Mouse (Mus musculus): ENCODE data around the gene Nradd. TPM values are rescaled to one million over a fixed set of nuclear protein-coding genes. Genes with fewer than 3 reads are reported as not detected.

Gene Nradd
- polyA plus RNA-seq, 1 experiment from 2014 or later = 36.4 TPM

DNA sequence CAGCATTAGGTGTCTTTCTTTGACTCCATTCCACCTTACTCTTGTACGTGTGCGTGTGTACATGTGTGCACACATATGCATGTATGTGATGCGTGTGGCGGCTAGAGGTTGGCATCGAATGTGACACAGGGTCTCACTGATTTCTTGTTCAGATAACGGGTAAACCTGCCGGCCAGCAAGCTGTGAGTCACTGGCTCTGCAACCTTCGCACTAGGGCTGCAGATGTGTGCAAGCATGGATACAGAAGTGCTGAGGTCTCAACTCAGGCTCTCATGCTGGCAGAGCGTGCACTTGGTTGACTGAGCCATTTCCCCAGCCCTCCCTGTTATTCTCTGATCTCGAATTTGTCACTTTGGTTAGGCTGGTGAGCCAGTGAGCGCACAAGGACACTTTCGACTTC lies 35.3 kb upstream of the Nradd start:
- no peak for DNase-seq (ENCODE audit: extremely low spot score, low spot score)
- Histone ChIP-seq H3K27ac (no peak overlapping the region), H3K36me3 (replicated peaks) (peaks cover 17% of the 10 kb centered on the region), H3K9me3 (no peaks in the 10 kb centered on the region), H3K27me3 (ENCODE audit: poor library complexity, severe bottlenecking) (no peaks in the 10 kb centered on the region), H3K4me1 (peaks cover 30% of the 10 kb centered on the region), H3K4me3 (no peak overlapping the region)
- WGBS = 93% methylated on average over 12 of the region's 12 CpGs

DNA sequence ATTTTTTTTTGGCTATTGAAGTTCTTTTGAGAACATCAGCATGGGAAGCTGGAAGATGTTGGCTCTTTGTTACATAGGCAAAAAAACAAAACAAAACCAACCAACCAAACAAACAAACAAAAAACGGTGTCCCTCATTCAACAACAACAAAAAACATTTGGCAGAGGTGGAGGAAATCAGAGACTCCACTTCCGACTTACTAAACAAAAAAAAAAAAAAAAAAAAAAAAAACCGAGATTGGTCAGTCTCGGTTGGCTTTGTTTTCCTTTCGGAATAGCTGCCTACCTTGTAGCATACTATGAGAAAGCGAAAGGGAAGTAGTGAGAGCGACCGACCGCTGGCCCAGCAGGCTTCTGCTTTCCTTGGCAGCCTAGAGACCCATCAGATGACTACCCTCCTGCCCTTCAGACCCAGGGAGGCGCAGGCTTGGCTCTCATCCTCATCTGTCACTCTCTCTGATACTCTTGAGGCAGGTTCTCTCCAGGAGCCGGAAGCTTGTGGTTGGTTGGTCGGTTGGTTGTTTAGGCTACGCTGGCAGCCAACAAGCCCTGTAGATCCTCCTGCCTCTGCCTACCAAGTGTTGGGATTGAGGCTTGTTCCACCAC lies 33.3 kb upstream of the Nradd start:
- Histone ChIP-seq H3K27me3 (ENCODE audit: poor library complexity, severe bottlenecking) (peaks cover 13% of the 10 kb centered on the region), H3K4me3 (peak overlapping the region; percentile 70), H3K9me3 (no peaks in the 10 kb centered on the region), H3K4me1 (peaks cover 48% of the 10 kb centered on the region), H3K27ac (no peak overlapping the region; the same call in 1 of the 2 replicates), H3K36me3 (replicated peaks) (peaks cover 17% of the 10 kb centered on the region)
- 83% methylated on average over 13 of the region's 13 CpGs for WGBS
- DNase-seq (ENCODE audit: extremely low spot score, low spot score) = no peak

DNA sequence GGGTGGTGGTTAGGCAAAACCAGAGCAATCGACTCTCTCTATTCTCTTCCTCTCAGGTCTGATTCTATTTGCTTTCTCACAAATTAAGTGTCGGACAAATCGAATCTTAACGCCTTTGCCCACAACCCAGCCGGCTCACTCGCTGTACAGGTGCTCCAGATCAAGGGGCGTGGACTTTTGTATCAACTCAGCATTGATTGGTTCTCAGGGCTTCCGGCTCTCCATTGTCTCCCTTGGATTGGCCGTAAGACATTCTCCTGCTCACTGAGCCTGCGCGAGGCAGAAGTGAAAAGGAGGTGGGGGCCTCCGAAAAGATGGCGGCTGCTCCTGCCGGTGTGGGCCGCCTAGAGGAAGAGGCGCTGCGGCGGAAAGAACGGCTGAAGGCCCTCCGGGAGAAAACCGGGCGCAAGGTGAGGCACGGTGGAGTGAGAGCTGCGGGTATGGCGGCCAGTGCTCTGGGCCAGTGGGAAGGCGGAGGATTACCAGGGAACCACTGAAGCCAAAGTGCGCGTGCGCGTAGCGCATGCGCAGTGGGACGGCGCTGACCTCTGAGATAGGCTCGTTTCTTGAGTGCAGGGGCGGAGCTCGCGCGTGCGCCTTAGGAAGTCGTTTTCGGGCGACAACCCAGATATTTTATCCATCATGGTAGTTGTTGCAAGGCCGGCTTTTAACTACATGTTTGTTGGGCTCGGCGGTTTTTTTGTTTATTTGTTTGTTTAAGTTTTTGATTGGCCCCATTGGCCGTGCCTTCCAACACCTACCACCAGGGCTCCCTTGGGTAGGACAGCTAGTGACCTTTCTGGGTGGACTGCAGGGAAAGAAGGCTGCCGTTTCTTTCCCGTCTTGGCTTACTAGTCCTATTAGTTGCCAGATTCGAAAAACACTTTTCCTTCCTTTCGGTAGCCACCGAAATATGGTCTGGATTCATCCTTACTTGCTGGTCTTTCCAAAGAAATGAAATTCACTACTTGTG lies 32.3 kb upstream of the Nradd start, which contains the start of gene Ccdc12:
Gene Ccdc12 (plus strand): TSS at position 255 of the 973 bp plus-strand sequence.
- H3K4me3 ChIP-seq = peak within 1 kb of the TSS; percentile 70
- H3K27ac ChIP-seq = peak within 1 kb of the TSS; percentile 97
- peaks cover 23% of the 10 kb centered on the region for H3K27me3 ChIP-seq (ENCODE audit: poor library complexity, severe bottlenecking)
- peaks cover 17% of the 10 kb centered on the region for H3K36me3 ChIP-seq (replicated peaks)
- peak; percentile 94 for DNase-seq (ENCODE audit: extremely low spot score, low spot score)
- H3K9me3 ChIP-seq = no peaks in the 10 kb centered on the region
- under 1% methylated on average over 52 of the region's 52 CpGs for WGBS
- H3K4me1 ChIP-seq = peaks cover 57% of the 10 kb centered on the region

DNA sequence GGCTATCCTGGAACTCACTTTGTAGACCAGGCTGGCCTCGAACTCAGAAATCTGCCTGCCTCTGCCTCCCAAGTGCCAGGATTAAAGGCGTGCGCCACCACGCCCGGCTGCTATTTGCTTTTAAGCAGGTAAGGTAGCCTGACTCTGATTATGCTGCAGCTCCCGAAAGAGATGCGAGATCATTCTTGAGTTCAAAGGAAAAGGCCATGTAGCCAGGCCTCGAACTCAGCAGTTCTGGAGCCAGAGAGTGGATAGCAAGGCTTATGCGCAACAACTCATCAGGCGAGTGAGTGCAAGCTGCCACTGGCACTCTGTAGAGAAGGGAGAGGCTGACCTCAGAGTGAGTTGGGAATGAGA lies 31.4 kb upstream of the Nradd start:
- Histone ChIP-seq H3K36me3 (replicated peaks) (peaks cover 17% of the 10 kb centered on the region), H3K4me3 (peak overlapping the region; percentile 70), H3K27me3 (ENCODE audit: poor library complexity, severe bottlenecking) (peaks cover 32% of the 10 kb centered on the region), H3K9me3 (no peaks in the 10 kb centered on the region), H3K4me1 (peaks cover 57% of the 10 kb centered on the region), H3K27ac (peak overlapping the region; percentile 97)
- WGBS = 85% methylated on average over 10 of the region's 10 CpGs
- DNase-seq (ENCODE audit: extremely low spot score, low spot score) = no peak

DNA sequence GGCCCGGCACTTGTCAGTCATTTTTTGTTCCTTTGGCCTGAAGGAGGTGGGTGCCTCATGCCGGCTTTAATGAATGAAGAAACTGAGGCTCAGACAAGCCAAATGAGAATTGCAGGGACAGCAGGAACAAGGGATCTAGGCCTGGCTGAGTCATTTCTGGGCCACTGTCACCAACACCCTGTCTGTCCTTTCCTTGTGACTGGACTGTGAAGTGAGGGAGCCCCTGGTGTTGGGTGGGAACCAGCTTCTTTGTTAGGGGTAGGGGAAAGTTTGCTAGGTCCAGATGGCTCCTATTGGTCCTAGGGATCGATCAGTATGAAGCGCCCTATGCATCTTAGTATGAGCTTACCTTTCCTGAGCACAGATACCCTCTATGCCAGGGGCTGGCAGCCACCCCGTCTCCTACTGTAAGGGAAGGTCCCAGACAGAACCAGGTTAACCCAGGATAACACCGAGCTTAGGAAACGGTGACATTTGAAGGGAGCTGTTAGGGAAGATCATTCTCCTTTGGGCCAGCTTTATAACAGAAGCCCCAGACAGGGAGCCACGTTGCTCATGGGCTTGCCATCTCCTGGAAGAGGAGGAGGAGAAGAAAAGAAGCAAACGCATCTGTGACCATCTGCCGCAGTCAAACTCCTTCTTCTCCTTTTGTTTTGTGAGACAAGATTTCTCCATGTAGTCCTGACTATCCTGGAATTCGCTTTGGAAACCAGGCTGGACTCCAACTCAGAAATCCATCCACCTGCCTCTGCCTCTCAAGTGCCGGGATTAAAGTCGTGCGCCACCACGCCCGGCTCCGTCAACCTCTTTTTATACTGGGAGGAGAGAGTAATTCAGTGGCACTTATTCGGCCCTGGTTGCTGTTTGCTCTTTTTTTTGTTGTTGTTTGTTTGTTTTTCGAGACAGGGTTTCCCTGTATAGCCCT lies 30.7 kb upstream of the Nradd start:
- no peak for DNase-seq (ENCODE audit: extremely low spot score, low spot score)
- no peaks in the 10 kb centered on the region for H3K9me3 ChIP-seq
- WGBS = 80% methylated on average over 19 of the region's 19 CpGs
- H3K27me3 ChIP-seq (ENCODE audit: poor library complexity, severe bottlenecking) = peaks cover 35% of the 10 kb centered on the region
- H3K27ac ChIP-seq = peak overlapping the region; percentile 97
- peaks cover 62% of the 10 kb centered on the region for H3K4me1 ChIP-seq
- peak overlapping the region; percentile 85 for H3K4me3 ChIP-seq
- peaks cover 17% of the 10 kb centered on the region for H3K36me3 ChIP-seq (replicated peaks)

DNA sequence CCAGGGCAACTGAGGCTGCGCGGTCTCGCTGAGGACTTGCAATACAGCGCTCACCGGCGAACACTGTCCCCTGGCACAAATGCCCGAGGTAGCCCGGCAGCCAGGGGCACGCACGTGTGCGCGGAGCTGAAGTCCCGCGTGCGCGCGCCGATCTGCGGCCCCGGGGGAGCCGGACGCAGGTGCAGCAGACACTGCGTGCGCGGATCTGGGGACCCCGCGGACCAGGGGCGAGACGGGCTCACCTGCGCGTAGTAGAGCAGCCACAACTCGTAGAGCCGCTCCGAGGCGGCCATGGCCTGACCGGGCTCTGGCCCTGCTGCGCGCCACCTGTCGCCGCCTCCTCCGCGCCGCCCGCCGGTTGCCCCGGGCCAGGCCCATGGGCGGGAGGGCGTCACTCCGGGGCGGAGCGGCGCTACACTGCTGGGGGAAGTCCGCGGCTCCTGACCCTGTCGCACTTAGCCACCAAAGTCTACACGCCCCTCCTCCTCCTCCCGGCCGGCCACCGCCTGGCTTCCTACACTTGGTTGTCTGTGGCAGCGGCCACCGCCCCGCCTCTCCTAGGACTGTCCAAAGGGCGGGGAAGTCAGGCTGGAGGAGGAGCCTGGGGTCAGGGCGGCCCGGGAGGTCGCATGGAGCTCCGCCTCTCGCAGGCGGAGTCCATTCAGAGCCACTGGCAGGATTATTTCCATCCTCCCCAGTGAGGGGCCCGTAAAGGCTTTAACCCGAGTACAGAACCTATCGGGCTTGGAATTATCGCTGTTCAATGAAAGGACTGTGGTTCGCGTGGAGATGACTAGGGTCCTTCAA lies 29.6 kb upstream of the Nradd start, which contains the start of gene Nbeal2:
Gene Nbeal2 (minus strand): TSS at position 507 of the 807 bp plus-strand sequence.
- H3K27ac ChIP-seq = peak within 1 kb of the TSS; percentile 87
- peaks cover 71% of the 10 kb centered on the region for H3K4me1 ChIP-seq
- peaks cover 6% of the 10 kb centered on the region for H3K36me3 ChIP-seq (replicated peaks)
- under 1% methylated on average over 75 of the region's 75 CpGs for WGBS
- no peaks in the 10 kb centered on the region for H3K9me3 ChIP-seq
- peak within 1 kb of the TSS; percentile 85 for H3K4me3 ChIP-seq
- DNase-seq (ENCODE audit: extremely low spot score, low spot score) = peak; percentile 91
- peaks cover 35% of the 10 kb centered on the region for H3K27me3 ChIP-seq (ENCODE audit: poor library complexity, severe bottlenecking)

DNA sequence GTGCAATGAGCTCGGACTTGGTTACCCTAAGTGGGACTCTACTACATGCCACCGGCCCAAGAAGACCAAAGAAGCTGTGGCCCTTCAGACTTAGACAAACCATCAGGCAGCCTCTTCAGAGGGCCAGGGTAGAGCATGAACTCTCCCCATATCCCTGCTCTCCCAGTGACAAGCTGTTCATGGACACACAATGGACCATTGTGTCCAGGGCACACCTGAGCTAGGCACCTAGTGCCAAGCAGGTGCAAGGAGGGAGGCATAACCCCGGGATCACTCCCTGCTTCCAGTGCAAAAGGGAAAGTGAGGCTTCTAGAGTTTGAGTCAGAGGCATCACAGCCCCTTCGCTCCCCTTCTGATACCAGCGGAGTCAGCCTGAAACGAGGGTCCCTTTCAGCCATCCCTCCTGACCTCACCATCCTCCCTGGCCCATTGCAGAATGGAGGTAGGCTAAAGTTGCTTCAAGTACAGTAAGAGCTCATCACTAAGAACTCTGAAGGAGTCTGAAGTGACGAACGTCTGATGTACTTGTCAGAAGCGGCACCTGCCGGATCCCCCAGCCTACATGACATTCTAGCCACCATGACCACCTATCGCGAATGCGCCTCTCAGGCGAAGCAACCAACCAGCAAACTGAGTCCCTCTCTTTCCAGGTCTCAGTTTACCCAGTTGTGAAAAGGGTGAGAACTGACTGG lies 28.9 kb upstream of the Nradd start:
- peak overlapping the region; percentile 87 for H3K27ac ChIP-seq
- peaks cover 71% of the 10 kb centered on the region for H3K4me1 ChIP-seq
- 20% methylated on average over 14 of the region's 14 CpGs for WGBS
- peak overlapping the region; percentile 85 for H3K4me3 ChIP-seq
- H3K9me3 ChIP-seq = no peaks in the 10 kb centered on the region
- peaks cover 4% of the 10 kb centered on the region for H3K36me3 ChIP-seq (replicated peaks)
- DNase-seq (ENCODE audit: extremely low spot score, low spot score) = no peak
- peaks cover 35% of the 10 kb centered on the region for H3K27me3 ChIP-seq (ENCODE audit: poor library complexity, severe bottlenecking)

DNA sequence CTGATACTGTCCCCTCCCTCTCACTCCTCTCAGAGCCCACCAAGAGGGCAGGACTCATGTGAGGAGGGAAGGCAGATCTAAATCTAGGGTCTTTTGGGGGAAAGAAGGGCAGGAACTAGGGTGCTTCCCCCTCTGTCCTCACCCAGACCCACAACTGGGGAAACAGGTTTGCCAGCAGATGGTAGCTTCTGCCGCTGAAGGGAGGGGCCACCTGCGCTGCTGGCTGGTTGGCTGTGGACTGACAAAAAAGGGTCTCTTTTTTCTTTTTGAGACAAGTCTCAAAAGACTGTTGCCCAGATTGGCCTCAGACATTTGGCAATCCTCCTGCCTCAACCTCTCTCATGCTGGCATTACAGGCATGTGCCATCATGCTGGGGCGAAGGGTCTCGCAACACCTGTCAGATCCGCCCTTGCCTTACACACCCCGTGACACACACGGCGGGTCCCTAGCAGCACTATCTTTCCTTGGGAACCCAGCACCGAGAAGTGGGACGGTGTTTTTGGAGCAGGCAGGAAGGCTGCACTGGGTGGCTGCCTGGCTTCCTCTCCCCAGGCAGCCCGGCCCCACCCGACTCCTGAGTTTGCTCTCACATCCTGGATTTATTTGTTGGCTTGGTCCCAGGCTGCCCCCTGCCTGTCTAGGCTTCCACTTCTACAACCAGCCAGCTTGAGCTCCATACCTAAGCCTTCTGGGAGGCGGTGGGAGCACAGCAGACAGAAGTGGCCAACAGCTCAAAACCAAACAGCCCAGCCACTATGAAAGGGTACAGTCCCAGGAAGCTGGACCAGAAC lies 27.9 kb upstream of the Nradd start:
- Histone ChIP-seq H3K4me3 (peak overlapping the region; percentile 85), H3K36me3 (replicated peaks) (no peaks in the 10 kb centered on the region), H3K4me1 (peaks cover 61% of the 10 kb centered on the region), H3K27me3 (ENCODE audit: poor library complexity, severe bottlenecking) (peaks cover 35% of the 10 kb centered on the region), H3K27ac (no peak overlapping the region), H3K9me3 (no peaks in the 10 kb centered on the region)
- no peak for DNase-seq (ENCODE audit: extremely low spot score, low spot score)
- WGBS = 41% methylated on average over 13 of the region's 13 CpGs

DNA sequence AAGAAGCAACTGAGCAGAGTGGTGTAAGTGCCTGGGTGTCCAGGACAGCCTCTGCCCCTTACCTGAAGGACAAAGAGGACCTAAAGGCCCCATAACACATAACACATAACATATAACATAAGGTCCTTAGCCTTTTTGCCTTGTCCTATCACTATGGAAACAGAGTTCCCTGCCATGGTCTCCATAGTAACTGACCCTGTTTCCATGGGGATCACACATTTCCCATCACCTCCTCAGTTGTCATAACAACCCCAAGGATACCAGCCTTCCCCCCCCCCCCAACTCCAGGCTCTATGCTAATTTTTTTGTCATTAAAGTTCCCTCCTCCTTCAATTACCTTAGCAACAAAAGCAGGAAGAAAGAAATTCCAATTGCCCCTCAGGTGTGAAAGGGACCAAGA lies 25.5 kb upstream of the Nradd start:
- no peak overlapping the region for H3K4me3 ChIP-seq
- no peak for DNase-seq (ENCODE audit: extremely low spot score, low spot score)
- peaks cover 45% of the 10 kb centered on the region for H3K4me1 ChIP-seq
- H3K36me3 ChIP-seq (replicated peaks) = no peaks in the 10 kb centered on the region
- H3K9me3 ChIP-seq = no peaks in the 10 kb centered on the region
- H3K27ac ChIP-seq = peak overlapping the region; percentile 49; the same call in 1 of the 2 replicates
- peaks cover 35% of the 10 kb centered on the region for H3K27me3 ChIP-seq (ENCODE audit: poor library complexity, severe bottlenecking)

DNA sequence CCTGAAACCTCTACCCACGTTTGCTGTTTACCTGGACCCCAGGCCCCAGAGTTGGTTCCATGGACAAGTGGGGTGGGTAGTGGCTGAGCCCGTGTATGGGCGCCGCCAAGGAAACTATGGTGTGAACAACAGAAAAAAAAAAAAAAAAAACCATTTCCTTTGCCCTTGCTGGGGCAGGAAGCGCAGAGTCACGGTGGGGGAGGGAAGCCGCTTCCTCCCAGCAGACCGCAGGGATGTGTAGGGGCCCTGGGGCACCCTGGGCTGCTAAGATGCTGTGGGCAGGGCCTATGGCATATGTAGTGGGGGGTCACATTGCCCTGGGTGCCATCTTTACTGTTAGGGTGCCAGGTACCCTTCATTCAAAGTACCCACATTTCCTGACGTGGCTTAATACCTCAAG lies 21.0 kb upstream of the Nradd start:
- Histone ChIP-seq H3K36me3 (replicated peaks) (no peaks in the 10 kb centered on the region), H3K27me3 (ENCODE audit: poor library complexity, severe bottlenecking) (no peaks in the 10 kb centered on the region), H3K4me1 (peaks cover 21% of the 10 kb centered on the region), H3K4me3 (no peak overlapping the region), H3K27ac (no peak overlapping the region), H3K9me3 (no peaks in the 10 kb centered on the region)
- no peak for DNase-seq (ENCODE audit: extremely low spot score, low spot score)
- 87% methylated on average over 9 of the region's 9 CpGs for WGBS

DNA sequence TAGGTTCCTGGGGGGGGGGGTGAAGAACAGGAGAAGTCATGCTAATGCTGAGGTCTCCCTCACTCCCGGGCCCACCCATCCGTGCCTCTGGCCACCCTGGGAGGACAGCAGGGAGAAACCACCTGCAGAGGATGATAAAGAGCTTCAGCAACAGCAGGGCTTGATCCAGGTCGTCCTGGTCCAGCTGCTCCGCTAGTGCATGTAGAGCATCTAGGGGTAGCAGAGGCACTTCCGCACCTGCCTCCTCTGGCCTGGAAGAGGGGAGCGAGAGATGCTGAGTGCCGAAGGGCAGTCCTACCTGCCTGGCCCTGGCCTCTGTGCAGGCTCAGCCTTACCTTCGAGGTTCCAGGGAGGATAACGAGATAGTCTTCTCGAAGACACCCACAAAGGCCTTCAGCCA lies 20.0 kb upstream of the Nradd start:
- Histone ChIP-seq H3K9me3 (no peaks in the 10 kb centered on the region), H3K27ac (no peak overlapping the region), H3K4me1 (peaks cover 11% of the 10 kb centered on the region), H3K4me3 (no peak overlapping the region), H3K36me3 (replicated peaks) (no peaks in the 10 kb centered on the region), H3K27me3 (ENCODE audit: poor library complexity, severe bottlenecking) (no peaks in the 10 kb centered on the region)
- 82% methylated on average over 10 of the region's 10 CpGs for whole genome bisulfite sequencing
- no peak for DNase-seq (ENCODE audit: extremely low spot score, low spot score)
